Mouse (Mus musculus): Measurements from ENCODE around the gene Gemin5. TPM values are rescaled to one million over a fixed set of nuclear protein-coding genes. Genes with fewer than 3 reads are reported as not detected.
"Not testable (repeated sequence)": the region's sequence is repeated elsewhere in the genome, so short reads cannot be mapped to it uniquely, and the experiment has no call there.

The Gemin5 gene
- polyA plus RNA-seq, 1 experiment from 2014 or later: 27.7 TPM

DNA sequence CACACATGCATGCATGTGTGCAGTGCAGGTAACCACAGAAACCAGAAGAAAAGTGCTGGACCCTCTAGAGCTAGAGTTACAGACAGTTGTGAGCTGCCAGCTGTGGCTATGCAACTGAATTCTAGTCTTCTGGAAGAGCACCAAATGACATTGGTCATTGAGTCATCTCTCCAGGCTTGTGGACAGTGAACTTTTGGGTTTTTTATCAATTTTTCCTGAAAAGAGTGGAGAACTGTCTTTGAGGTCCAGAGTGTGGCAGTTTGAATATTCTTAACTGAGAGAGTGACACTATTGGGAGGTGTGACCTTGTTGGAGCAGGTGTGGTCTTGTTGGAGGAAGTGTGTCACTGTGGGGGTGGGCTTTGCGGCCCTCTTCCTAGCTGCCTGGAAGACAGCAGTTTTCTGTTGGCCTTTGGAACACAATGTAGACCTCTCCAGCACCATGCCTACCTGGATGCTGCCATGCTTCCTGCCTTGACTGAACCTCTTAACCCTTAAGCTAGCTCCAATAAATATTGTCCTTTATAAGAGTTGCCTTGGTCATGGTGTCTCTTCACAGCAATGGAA lies 42.1 kb upstream of the Gemin5 start:
- Histone ChIP-seq H3K9me3 (ENCODE audit: control insufficient read depth, low read length) (no peaks in the 10 kb centered on the region), H3K27ac (ENCODE audit: low read depth, low read length) (no peak overlapping the region), H3K27me3 (ENCODE audit: control insufficient read depth, insufficient read depth, low read length) (no peaks in the 10 kb centered on the region), H3K4me1 (replicated peaks; ENCODE audit: control insufficient read depth, insufficient read depth, low read length) (no peaks in the 10 kb centered on the region; the same call in 1 of the 2 replicates), H3K36me3 (ENCODE audit: control insufficient read depth, insufficient read depth, low read length) (no peaks in the 10 kb centered on the region), H3K4me2 (ENCODE audit: low read depth, low read length, severe bottlenecking) (no peak overlapping the region), H3K9ac (ENCODE audit: low read length) (no peak overlapping the region), H3K4me3 (ENCODE audit: low read depth, low read length) (no peak overlapping the region)
- 95% methylated on average over 1 of the region's 1 CpGs for WGBS
- DNase-seq (ENCODE audit: low spot score) (no peak), ATAC-seq (replicated peaks; ENCODE audit: low FRiP score) (no peak)

GRCm38 (mm10) chr11:58201052-58201451 lies 32.7 kb upstream of the Gemin5 start:
- WGBS: 93% methylated on average over 12 of the region's 12 CpGs
- DNase-seq (ENCODE audit: low spot score) (no peak), ATAC-seq (replicated peaks; ENCODE audit: low FRiP score) (no peak)
- Histone ChIP-seq H3K4me3 (ENCODE audit: low read depth, low read length) (no peak overlapping the region), H3K36me3 (ENCODE audit: control insufficient read depth, insufficient read depth, low read length) (no peaks in the 10 kb centered on the region), H3K4me1 (replicated peaks; ENCODE audit: control insufficient read depth, insufficient read depth, low read length) (no peaks in the 10 kb centered on the region), H3K9ac (ENCODE audit: low read length) (no peak overlapping the region), H3K9me3 (ENCODE audit: control insufficient read depth, low read length) (no peaks in the 10 kb centered on the region), H3K27ac (ENCODE audit: low read depth, low read length) (no peak overlapping the region), H3K27me3 (ENCODE audit: control insufficient read depth, insufficient read depth, low read length) (no peaks in the 10 kb centered on the region), H3K4me2 (ENCODE audit: low read depth, low read length, severe bottlenecking) (no peak overlapping the region)

DNA sequence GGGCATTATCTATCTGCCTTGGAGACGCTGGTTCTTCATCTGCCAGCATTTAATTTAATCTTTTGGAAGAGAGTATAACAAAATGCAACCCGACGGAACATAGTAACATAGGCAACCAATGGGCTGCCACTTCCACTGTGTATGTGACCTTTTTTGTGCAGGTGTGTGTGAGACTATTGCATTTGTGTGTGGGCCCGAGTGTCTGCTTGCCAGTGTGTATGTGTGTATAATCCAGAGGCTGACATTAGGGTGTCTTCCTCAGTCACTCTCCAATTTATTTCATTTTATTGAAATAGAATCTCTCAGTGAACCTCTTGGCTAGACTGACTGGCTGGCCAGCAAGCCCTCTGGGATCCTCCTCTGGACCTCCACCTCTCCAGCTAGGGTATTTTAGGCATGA lies 31.9 kb upstream of the Gemin5 start:
- H3K4me3 ChIP-seq (ENCODE audit: low read depth, low read length): no peak overlapping the region
- no peaks in the 10 kb centered on the region for H3K4me1 ChIP-seq (replicated peaks; ENCODE audit: control insufficient read depth, insufficient read depth, low read length)
- no peaks in the 10 kb centered on the region for H3K9me3 ChIP-seq (ENCODE audit: control insufficient read depth, low read length)
- H3K27ac ChIP-seq (ENCODE audit: low read depth, low read length): no peak overlapping the region
- H3K27me3 ChIP-seq (ENCODE audit: control insufficient read depth, insufficient read depth, low read length): no peaks in the 10 kb centered on the region
- 91% methylated on average over 4 of the region's 4 CpGs for WGBS
- no peaks in the 10 kb centered on the region for H3K36me3 ChIP-seq (ENCODE audit: control insufficient read depth, insufficient read depth, low read length)
- H3K4me2 ChIP-seq (ENCODE audit: low read depth, low read length, severe bottlenecking): no peak overlapping the region
- ATAC-seq (replicated peaks; ENCODE audit: low FRiP score) (no peak), DNase-seq (ENCODE audit: low spot score) (no peak)
- H3K9ac ChIP-seq (ENCODE audit: low read length): no peak overlapping the region

DNA sequence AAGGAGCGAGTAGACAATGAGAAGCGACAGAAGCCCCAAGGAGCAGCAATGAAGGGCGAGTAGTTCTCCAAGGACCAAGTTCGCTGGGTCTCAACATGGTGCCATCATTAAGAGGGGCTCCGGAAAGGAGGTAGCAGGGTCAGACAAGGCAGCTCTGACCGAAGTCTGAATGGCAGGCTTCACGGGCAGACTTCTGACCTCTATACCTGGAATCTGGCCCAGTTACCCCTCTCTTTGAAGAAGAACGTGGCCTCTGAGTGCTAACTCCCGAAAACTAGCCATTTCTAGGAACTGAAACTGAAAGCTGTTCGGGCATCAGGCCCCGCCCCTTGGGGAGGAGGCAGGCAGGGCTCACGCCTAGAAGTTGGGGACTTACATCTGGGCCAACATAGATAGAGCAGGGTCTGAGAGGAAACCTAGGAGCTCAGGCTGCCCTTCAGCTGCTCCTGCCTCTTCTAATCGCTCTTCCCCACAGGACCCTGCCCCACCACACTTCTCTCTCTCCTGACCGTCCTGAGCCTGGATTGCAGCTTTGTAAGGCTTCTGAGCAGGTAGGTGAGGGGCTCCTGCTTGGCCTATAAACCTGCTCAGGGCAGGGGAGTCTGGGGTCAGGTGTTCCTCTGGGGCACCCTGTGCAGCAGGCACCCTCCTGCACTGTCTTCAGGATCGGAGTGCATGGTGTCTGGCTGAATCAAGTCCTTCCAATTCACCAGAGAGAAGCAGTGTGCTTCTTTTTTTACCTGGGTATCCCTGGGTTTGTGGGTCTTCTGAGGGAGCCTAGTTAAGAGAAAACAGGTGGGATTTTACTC lies 31.1 kb upstream of the Gemin5 start, which contains the start of the genes Igtp and Irgm2:
Gene Igtp (plus strand): TSS at position 328 of the 809 bp plus-strand sequence.
Gene Irgm2 (plus strand): TSS at position 390 of the 809 bp plus-strand sequence.
- ATAC-seq (replicated peaks; ENCODE audit: low FRiP score) (0 out of 2 replicates have a peak, but pooled peaks have one; percentile 56), DNase-seq (ENCODE audit: low spot score) (peak; percentile 65)
- not testable (repeated sequence) for H3K9me3 ChIP-seq (ENCODE audit: control insufficient read depth, low read length); H3K27me3 ChIP-seq (ENCODE audit: control insufficient read depth, insufficient read depth, low read length); H3K4me1 ChIP-seq (replicated peaks; ENCODE audit: control insufficient read depth, insufficient read depth, low read length); H3K36me3 ChIP-seq (ENCODE audit: control insufficient read depth, insufficient read depth, low read length); H3K27ac ChIP-seq (ENCODE audit: low read depth, low read length)
- H3K4me3 ChIP-seq (ENCODE audit: low read depth, low read length): peak within 1 kb of the TSS; percentile 42
- peak within 1 kb of the TSS; percentile 57 for H3K4me2 ChIP-seq (ENCODE audit: low read depth, low read length, severe bottlenecking)
- WGBS: 10% methylated on average over 13 of the region's 15 CpGs
- H3K9ac ChIP-seq (ENCODE audit: low read length): peak within 1 kb of the TSS; percentile 54

DNA sequence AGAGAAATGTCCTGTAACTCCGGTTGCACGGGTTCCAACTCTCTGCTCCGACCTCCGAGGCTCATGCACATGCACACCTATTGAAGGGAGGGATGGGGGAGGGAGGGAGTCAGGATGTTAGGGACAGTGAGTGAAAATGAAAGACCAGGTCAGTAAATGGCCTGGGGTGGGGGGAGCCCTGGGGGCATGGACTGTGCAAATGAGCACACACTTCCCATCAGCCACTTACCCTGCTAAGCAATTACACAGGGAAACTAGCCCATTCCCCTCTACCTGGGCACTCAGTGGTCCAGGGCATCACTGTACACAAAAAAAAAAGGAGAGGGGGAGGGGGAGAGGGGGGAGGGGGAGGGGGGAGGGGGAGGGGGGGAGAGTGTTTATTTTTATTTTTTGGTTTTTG lies 30.3 kb upstream of the Gemin5 start:
- no peaks in the 10 kb centered on the region for H3K4me1 ChIP-seq (replicated peaks; ENCODE audit: control insufficient read depth, insufficient read depth, low read length)
- no peak overlapping the region; the same call in 1 of the 2 replicates for H3K4me3 ChIP-seq (ENCODE audit: low read depth, low read length)
- no peak overlapping the region for H3K9ac ChIP-seq (ENCODE audit: low read length)
- no peak overlapping the region for H3K27ac ChIP-seq (ENCODE audit: low read depth, low read length)
- H3K4me2 ChIP-seq (ENCODE audit: low read depth, low read length, severe bottlenecking): peak overlapping the region; percentile 57; the same call in 1 of the 2 replicates
- no peaks in the 10 kb centered on the region for H3K27me3 ChIP-seq (ENCODE audit: control insufficient read depth, insufficient read depth, low read length)
- no peaks in the 10 kb centered on the region for H3K9me3 ChIP-seq (ENCODE audit: control insufficient read depth, low read length)
- no peaks in the 10 kb centered on the region for H3K36me3 ChIP-seq (ENCODE audit: control insufficient read depth, insufficient read depth, low read length)
- WGBS: 83% methylated on average over 4 of the region's 4 CpGs
- no peak for ATAC-seq (replicated peaks; ENCODE audit: low FRiP score)
- no peak for DNase-seq (ENCODE audit: low spot score)

DNA sequence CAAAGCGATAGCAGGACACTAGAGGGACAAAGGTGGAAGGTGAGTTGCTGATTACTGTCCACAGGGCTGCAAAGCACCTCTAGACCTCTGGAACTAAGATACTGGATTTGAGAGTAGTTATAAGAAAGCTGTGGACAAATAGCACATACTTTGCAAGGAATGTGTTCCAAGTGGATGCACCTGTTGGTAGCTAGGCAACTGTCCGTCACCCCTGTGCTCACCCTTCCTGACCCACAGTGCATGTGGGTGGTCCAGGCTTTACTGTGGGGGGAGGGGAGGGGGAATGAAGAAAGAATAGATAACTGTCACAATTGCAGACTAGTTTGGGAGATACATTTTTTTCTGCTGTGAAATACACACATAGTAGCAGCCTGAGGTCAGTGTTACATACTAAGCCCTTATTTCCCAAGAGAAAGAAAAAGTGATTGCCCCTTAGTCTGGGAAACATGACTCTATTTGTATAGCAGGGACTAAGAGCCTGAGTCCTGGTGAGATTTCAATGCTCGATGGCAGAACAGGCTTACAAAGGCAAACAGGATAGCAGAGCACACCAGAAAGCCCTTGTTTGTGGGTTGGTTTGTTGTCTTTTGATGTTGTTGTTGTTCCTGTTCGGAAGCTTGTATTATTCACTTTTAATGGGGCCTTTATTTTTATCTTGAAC lies 25.7 kb upstream of the Gemin5 start:
- H3K4me1 ChIP-seq (replicated peaks; ENCODE audit: control insufficient read depth, insufficient read depth, low read length): no peaks in the 10 kb centered on the region
- WGBS: 41% methylated on average over 4 of the region's 4 CpGs
- H3K9ac ChIP-seq (ENCODE audit: low read length): no peak overlapping the region
- H3K36me3 ChIP-seq (ENCODE audit: control insufficient read depth, insufficient read depth, low read length): no peaks in the 10 kb centered on the region
- no peak overlapping the region for H3K4me2 ChIP-seq (ENCODE audit: low read depth, low read length, severe bottlenecking)
- H3K9me3 ChIP-seq (ENCODE audit: control insufficient read depth, low read length): no peaks in the 10 kb centered on the region
- H3K4me3 ChIP-seq (ENCODE audit: low read depth, low read length): no peak overlapping the region
- ATAC-seq (replicated peaks; ENCODE audit: low FRiP score) (no peak), DNase-seq (ENCODE audit: low spot score) (no peak)
- no peaks in the 10 kb centered on the region for H3K27me3 ChIP-seq (ENCODE audit: control insufficient read depth, insufficient read depth, low read length)
- no peak overlapping the region for H3K27ac ChIP-seq (ENCODE audit: low read depth, low read length)

- Histone ChIP-seq H3K36me3 (ENCODE audit: control insufficient read depth, insufficient read depth, low read length) (no peaks in the 10 kb centered on the region), H3K4me2 (ENCODE audit: low read depth, low read length, severe bottlenecking) (no peak overlapping the region), H3K9ac (ENCODE audit: low read length) (no peak overlapping the region), H3K4me1 (replicated peaks; ENCODE audit: control insufficient read depth, insufficient read depth, low read length) (no peaks in the 10 kb centered on the region), H3K4me3 (ENCODE audit: low read depth, low read length) (no peak overlapping the region), H3K27me3 (ENCODE audit: control insufficient read depth, insufficient read depth, low read length) (no peaks in the 10 kb centered on the region), H3K9me3 (ENCODE audit: control insufficient read depth, low read length) (no peaks in the 10 kb centered on the region), H3K27ac (ENCODE audit: low read depth, low read length) (no peak overlapping the region)
- ATAC-seq (replicated peaks; ENCODE audit: low FRiP score): no peak
- 85% methylated on average over 3 of the region's 3 CpGs for WGBS
- no peak for DNase-seq (ENCODE audit: low spot score)
These were observed 25.0 kb upstream of the Gemin5 start for GRCm38 (mm10) chr11:58193326-58193725.

- ATAC-seq (replicated peaks; ENCODE audit: low FRiP score): no peak
- Histone ChIP-seq H3K4me3 (ENCODE audit: low read depth, low read length) (no peak overlapping the region), H3K4me2 (ENCODE audit: low read depth, low read length, severe bottlenecking) (no peak overlapping the region), H3K27ac (ENCODE audit: low read depth, low read length) (no peak overlapping the region), H3K9ac (ENCODE audit: low read length) (no peak overlapping the region), H3K36me3 (ENCODE audit: control insufficient read depth, insufficient read depth, low read length) (no peaks in the 10 kb centered on the region), H3K9me3 (ENCODE audit: control insufficient read depth, low read length) (no peaks in the 10 kb centered on the region), H3K27me3 (ENCODE audit: control insufficient read depth, insufficient read depth, low read length) (no peaks in the 10 kb centered on the region), H3K4me1 (replicated peaks; ENCODE audit: control insufficient read depth, insufficient read depth, low read length) (no peaks in the 10 kb centered on the region)
- 93% methylated on average over 6 of the region's 6 CpGs for WGBS
- DNase-seq (ENCODE audit: low spot score): no peak
These were observed 21.3 kb upstream of the Gemin5 start for GRCm38 (mm10) chr11:58189675-58190074.

Data from forebrain, embryonic 11.5 days (tissue).